Mouse (Mus musculus) embryonic facial prominence, embryonic 14.5 days (tissue): ENCODE results near the gene Taf9. TPM values are rescaled to one million over a fixed set of nuclear protein-coding genes. Genes with fewer than 3 reads are reported as not detected.

Experiments
- ATAC-seq: fragments of 200-750 bp; cut with Nextera tagmentation; 2 replicates; pipeline ENCODE4 v1.8.0; 2017; ENCODE audit warnings: low read depth, moderate number of reproducible peaks, moderate TSS enrichment
- DNase-seq: peaks from one replicate; pipeline ENCODE4 v3.0.0-alpha.2; 2015; ENCODE audit warnings: low spot score
- H3K27ac ChIP-seq: fragments of 300-500 bp; sonication (generic); replicated peaks from 2 replicates; pipeline ENCODE4 v1.5.1; 2014; ENCODE audit warnings: low read depth, mild to moderate bottlenecking, low read length, moderate library complexity
- H3K27me3 ChIP-seq: fragments of 300-500 bp; sonication (generic); replicated peaks from 2 replicates; pipeline ENCODE4 v1.6.1; 2014; ENCODE audit warnings: low read length; ENCODE audit not compliant: control insufficient read depth, insufficient read depth
- H3K36me3 ChIP-seq: fragments of 300-500 bp; sonication (generic); 2 replicates; pipeline ENCODE4 v1.6.1; 2014; ENCODE audit warnings: low read length, mixed read lengths; ENCODE audit not compliant: control insufficient read depth, insufficient read depth
- H3K4me1 ChIP-seq: fragments of 300-500 bp; sonication (generic); 2 replicates; pipeline ENCODE4 v1.6.1; 2014; ENCODE audit warnings: antibody characterized with exemption, low read length; ENCODE audit not compliant: control insufficient read depth, insufficient read depth
- H3K4me2 ChIP-seq: fragments of 300-500 bp; sonication (generic); 2 replicates; pipeline ENCODE4 v1.6.1; 2014; ENCODE audit warnings: low read depth, mild to moderate bottlenecking, low read length, moderate library complexity, mixed read lengths
- H3K4me3 ChIP-seq: fragments of 300-500 bp; sonication (generic); 2 replicates; pipeline ENCODE4 v1.5.1; 2014; ENCODE audit warnings: low read depth, mild to moderate bottlenecking, low read length
- H3K9ac ChIP-seq: fragments of 300-500 bp; sonication (generic); 2 replicates; pipeline ENCODE4 v1.6.1; 2014; ENCODE audit warnings: low read depth, mild to moderate bottlenecking, low read length, moderate library complexity, mixed read lengths
- H3K9me3 ChIP-seq: fragments of 300-500 bp; sonication (generic); 2 replicates; pipeline ENCODE4 v1.6.1; 2016; ENCODE audit warnings: low read length; ENCODE audit not compliant: control insufficient read depth
- WGBS: fragments of 180-500 bp; shearing (Covaris S2); extraction: QIAGEN DNeasy Blood & Tissue Kit; methylation state at CpG from one replicate; pipeline ENCODE4 v1.1.7; 2014; 5-methylcytosine and 5-hydroxymethylcytosine counted together
- polyA plus RNA-seq: library from polyadenylated mRNA; unstranded; fragments of >200 nt; fragmentation: Nextera tagmentation; extraction: Ambion mirVana; gene quantifications from 2 replicates; pipeline ENCODE4 v1.2.1, GENCODE M21; 2014

Gene Taf9
- polyA plus RNA-seq, 1 experiment from 2014 or later, result 21.6 TPM

- peaks cover 30% of the 10 kb centered on the region for H3K36me3 ChIP-seq
- no peaks in the 10 kb centered on the region for H3K9me3 ChIP-seq
- H3K27me3 ChIP-seq, result no peaks in the 10 kb centered on the region
- H3K9ac ChIP-seq, result peak within 1 kb of the TSS; percentile 95
- DNase-seq, result peak; percentile 94
- ATAC-seq, result peak; percentile 99
- H3K4me2 ChIP-seq, result peak within 1 kb of the TSS; percentile 91
- H3K4me1 ChIP-seq, result peaks cover 7% of the 10 kb centered on the region
- peak within 1 kb of the TSS; percentile 97 for H3K27ac ChIP-seq
- WGBS, result under 1% methylated on average over 36 of the region's 73 CpGs
- H3K4me3 ChIP-seq, result peak within 1 kb of the TSS; percentile 97
Observed at GRCm38 (mm10) chr13:100650550-100651438, 585 bp upstream of the Taf9 start, which contains the start of the genes Ak6 and Rad17. Ak6 (plus strand) TSS chr13:100650979. Rad17 (minus strand) TSS chr13:100651051.

- ATAC-seq, result no peak
- DNase-seq, result no peak
- no peak overlapping the region for H3K9ac ChIP-seq
- WGBS, result 93% methylated on average over 5 of the region's 5 CpGs
- no peak overlapping the region for H3K4me2 ChIP-seq
- H3K27ac ChIP-seq, result no peak overlapping the region
- no peaks in the 10 kb centered on the region for H3K27me3 ChIP-seq
- H3K4me3 ChIP-seq, result no peak overlapping the region
- H3K9me3 ChIP-seq, result no peaks in the 10 kb centered on the region
- no peaks in the 10 kb centered on the region for H3K4me1 ChIP-seq
- H3K36me3 ChIP-seq, result peaks cover 14% of the 10 kb centered on the region
Observed at GRCm38 (mm10) chr13:100658091-100658490, 6.7 kb downstream of the Taf9 start.

- no peak overlapping the region for H3K27ac ChIP-seq
- H3K4me1 ChIP-seq, result no peaks in the 10 kb centered on the region
- H3K27me3 ChIP-seq, result no peaks in the 10 kb centered on the region
- no peak overlapping the region for H3K4me2 ChIP-seq
- peaks cover 15% of the 10 kb centered on the region for H3K36me3 ChIP-seq
- no peak overlapping the region for H3K4me3 ChIP-seq
- WGBS, result 47% methylated on average over 4 of the region's 4 CpGs
- no peak overlapping the region for H3K9ac ChIP-seq
- ATAC-seq, result no peak
- no peaks in the 10 kb centered on the region for H3K9me3 ChIP-seq
- DNase-seq, result peak; percentile 80
Observed at GRCm38 (mm10) chr13:100659864-100660456, 8.6 kb downstream of the Taf9 start.

- Histone ChIP-seq H3K4me1 (no peaks in the 10 kb centered on the region), H3K4me2 (peak within 1 kb of the TSS; percentile 88), H3K9me3 (0 out of 2 replicates have a peak, but pooled peaks cover 5% of the 10 kb centered on the region), H3K4me3 (peak within 1 kb of the TSS; percentile 61), H3K9ac (peak within 1 kb of the TSS; percentile 73), H3K27me3 (no peaks in the 10 kb centered on the region), H3K36me3 (peaks cover 17% of the 10 kb centered on the region; the same call in 1 of the 2 replicates), H3K27ac (no peak within 1 kb of the TSS; the same call in 1 of the 2 replicates)
- WGBS, result under 1% methylated on average over 44 of the region's 44 CpGs
- DNase-seq, result peak; percentile 55
- peak; percentile 77; the same call in 1 of the 2 replicates for ATAC-seq
Observed at GRCm38 (mm10) chr13:100669291-100670022, 18.1 kb downstream of the Taf9 start, which contains the start of gene Ccdc125. Ccdc125 (plus strand) TSS chr13:100669717.

- DNase-seq, result no peak
- Histone ChIP-seq H3K27me3 (no peaks in the 10 kb centered on the region), H3K9ac (peak overlapping the region; percentile 73), H3K27ac (no peak overlapping the region; the same call in 1 of the 2 replicates), H3K4me3 (peak overlapping the region; percentile 61), H3K4me1 (no peaks in the 10 kb centered on the region), H3K36me3 (peaks cover 16% of the 10 kb centered on the region; the same call in 1 of the 2 replicates), H3K4me2 (peak overlapping the region; percentile 88), H3K9me3 (0 out of 2 replicates have a peak, but pooled peaks cover 5% of the 10 kb centered on the region)
- no peak for ATAC-seq
- 50% methylated on average over 9 of the region's 9 CpGs for WGBS
Observed at GRCm38 (mm10) chr13:100670181-100670741, 18.9 kb downstream of the Taf9 start.

GRCm38 (mm10) chr13:100675936-100676635, 24.7 kb downstream of the Taf9 start:
- no peaks in the 10 kb centered on the region for H3K36me3 ChIP-seq
- H3K27ac ChIP-seq, result no peak overlapping the region
- 89% methylated on average over 15 of the region's 15 CpGs for WGBS
- ATAC-seq (no peak), DNase-seq (no peak)
- no peak overlapping the region for H3K4me2 ChIP-seq
- no peaks in the 10 kb centered on the region for H3K27me3 ChIP-seq
- no peak overlapping the region for H3K9ac ChIP-seq
- 0 out of 2 replicates have a peak, but pooled peaks cover 5% of the 10 kb centered on the region for H3K9me3 ChIP-seq
- H3K4me1 ChIP-seq, result no peaks in the 10 kb centered on the region
- no peak overlapping the region for H3K4me3 ChIP-seq

GRCm38 (mm10) chr13:100681615-100682014, 30.2 kb downstream of the Taf9 start:
- Histone ChIP-seq H3K4me2 (no peak overlapping the region), H3K9me3 (no peaks in the 10 kb centered on the region), H3K4me1 (no peaks in the 10 kb centered on the region), H3K9ac (no peak overlapping the region), H3K36me3 (no peaks in the 10 kb centered on the region), H3K27ac (no peak overlapping the region), H3K27me3 (no peaks in the 10 kb centered on the region), H3K4me3 (no peak overlapping the region)
- no peak for ATAC-seq
- WGBS, result 89% methylated on average over 8 of the region's 8 CpGs
- no peak for DNase-seq
